Mouse (Mus musculus) cerebellum, adult 18-20 months (tissue): Measurements from ENCODE around the gene Olfr525.

Experiments used
- DNase-seq, 2 experiments: peaks; one replicate each; pipeline ENCODE4 v3.0.0; 2021

Olfr525 gene

GRCm38 (mm10) chr7:140320558-140320957 is at the start of gene Olfr525:
TSS of gene Olfr525 (plus strand) at chr7:140320858.
- no peak for DNase-seq

GRCm38 (mm10) chr7:140295746-140296145 is 24.9 kb upstream of the Olfr525 start:
- no peak for DNase-seq

- no peak for DNase-seq
Observed at GRCm38 (mm10) chr7:140296876-140297275, 23.8 kb upstream of the Olfr525 start.

DNA sequence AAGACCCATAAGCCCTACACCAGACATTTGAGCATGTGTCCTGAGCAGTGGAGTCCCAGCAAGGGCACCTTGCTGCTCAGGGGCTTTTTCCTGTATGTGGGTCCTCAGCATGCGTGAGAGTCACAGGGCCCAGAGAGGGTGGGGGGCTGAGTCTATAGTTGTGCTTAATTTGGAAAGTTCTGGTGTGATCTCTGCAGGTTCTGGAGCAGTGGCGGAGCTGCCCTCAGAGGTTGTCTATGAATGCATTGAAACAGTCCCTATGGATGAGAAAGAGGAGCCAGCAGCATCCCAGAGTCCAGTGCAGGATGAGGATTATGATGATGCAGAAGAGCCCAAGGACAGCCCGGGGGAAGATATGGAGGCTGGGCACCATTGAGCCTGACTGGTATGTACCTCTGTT is 21.2 kb upstream of the Olfr525 start:
- DNase-seq: no peak

- DNase-seq: no peak
Observed at GRCm38 (mm10) chr7:140319861-140320385, 735 bp upstream of the Olfr525 start.

- no peak for DNase-seq
Observed at GRCm38 (mm10) chr7:140321135-140321534, 477 bp downstream of the Olfr525 start.

DNA sequence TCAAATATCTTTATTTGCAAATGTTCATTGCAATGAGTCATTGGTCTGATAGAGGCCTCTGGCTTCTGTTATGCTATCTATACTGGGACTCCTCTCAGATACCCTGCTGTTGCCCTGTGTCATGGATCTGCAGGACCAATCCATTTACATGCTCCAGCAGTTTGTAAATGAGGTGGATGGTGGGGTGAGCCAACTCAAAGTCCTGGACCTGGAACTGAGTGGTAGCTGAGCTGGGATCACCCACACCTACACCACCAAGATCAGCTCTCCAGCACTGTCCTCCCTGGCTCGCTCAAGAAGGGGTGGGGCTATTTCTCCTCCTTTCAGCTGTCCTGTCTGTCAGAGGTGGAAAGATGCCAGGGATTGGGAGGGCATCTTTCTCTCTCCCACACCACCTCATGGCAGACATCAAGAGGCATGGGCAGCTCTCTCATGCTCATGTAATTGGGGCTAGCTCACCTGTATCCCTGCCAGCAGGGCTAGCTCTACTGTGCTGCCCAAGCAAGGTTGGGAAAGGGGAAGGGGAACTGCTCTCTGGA is 9.2 kb downstream of the Olfr525 start:
- DNase-seq: no peak

GRCm38 (mm10) chr7:140333717-140334116 is 13.1 kb downstream of the Olfr525 start, which contains the start of gene Olfr527:
TSS of gene Olfr527 (plus strand) at chr7:140334017.
- no peak for DNase-seq

- no peak for DNase-seq
Observed at GRCm38 (mm10) chr7:140361571-140361970, 40.9 kb downstream of the Olfr525 start, which contains the start of gene Olfr60. TSS of gene Olfr60 (minus strand) at chr7:140361671.

DNA sequence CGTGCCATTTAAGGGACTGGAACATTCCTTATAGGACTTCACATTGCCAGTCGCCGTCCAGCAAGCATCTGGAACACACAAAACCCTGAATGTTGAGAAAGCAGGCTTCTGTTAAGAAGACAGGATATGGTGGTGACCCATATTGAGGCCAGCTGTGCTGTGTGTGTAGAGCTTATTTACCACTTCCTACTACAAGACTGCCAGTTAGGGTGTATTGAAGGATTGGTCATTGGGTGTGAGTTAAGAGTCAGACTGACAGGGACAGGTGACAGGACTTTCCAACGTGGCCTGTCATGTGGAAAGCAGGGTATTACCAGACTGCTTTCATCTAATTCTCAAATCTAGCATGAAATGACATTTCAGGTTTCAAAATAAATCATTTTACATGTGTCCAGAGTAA is 53.6 kb downstream of the Olfr525 start:
- DNase-seq: no peak

DNA sequence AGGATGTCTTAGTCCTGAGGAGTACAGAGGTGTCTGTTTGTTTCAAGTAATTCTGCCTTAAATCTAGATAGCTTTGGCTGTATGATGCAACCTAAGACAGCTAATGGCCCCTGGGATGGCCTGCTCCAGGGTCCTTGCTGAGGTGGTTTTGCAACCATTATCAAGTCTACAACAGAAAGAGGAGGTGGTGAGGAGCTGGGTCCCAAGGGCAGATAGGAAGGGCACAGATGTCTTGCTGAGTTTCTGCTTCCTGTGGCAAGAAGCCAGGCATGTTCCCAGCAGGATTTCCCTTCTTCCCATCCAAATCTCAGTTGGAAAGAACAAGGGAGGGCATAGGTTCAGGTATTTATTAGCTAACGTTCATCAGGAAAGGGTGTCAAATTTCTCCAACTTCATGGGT is 55.6 kb downstream of the Olfr525 start, which contains the start of gene Olfr530:
Gene Olfr530, minus strand, starts transcription at position 101 of the 400 bp plus-strand sequence.
- DNase-seq: no peak

- no peak for DNase-seq
Observed at GRCm38 (mm10) chr7:140376911-140377310, 56.3 kb downstream of the Olfr525 start.
